Mouse (Mus musculus) liver, embryonic 14.5 days (tissue): ENCODE data around the gene Dpf2. TPM values are rescaled to one million over a fixed set of nuclear protein-coding genes. Genes with fewer than 3 reads are reported as not detected.
"Not testable (repeated sequence)": the region's sequence is repeated elsewhere in the genome, so short reads cannot be mapped to it uniquely, and the experiment has no call there.

Experiments
- ATAC-seq: fragments of 200-750 bp; cut with Nextera tagmentation; 2 replicates; pipeline ENCODE4 v1.8.0; 2017; ENCODE audit warnings: moderate number of reproducible peaks, mild to moderate bottlenecking, moderate library complexity; ENCODE audit not compliant: insufficient read depth
- DNase-seq, 3 experiments: peaks; one replicate each; pipeline ENCODE4 v3.0.0-alpha.2; 2012 to 2013; ENCODE audit warnings: low read depth in 3 of 3, low spot score in 3 of 3
- H3K27ac ChIP-seq: fragments of 300-500 bp; sonication (generic); 2 replicates; pipeline ENCODE4 v1.5.1; 2014; ENCODE audit warnings: moderate library complexity, mild to moderate bottlenecking, control low read depth, inconsistent platforms
- H3K27me3 ChIP-seq: fragments of 300-500 bp; sonication (generic); 2 replicates; pipeline ENCODE4 v1.6.1; 2014; ENCODE audit warnings: mild to moderate bottlenecking, low read length, moderate library complexity; ENCODE audit not compliant: control insufficient read depth, insufficient read depth
- H3K36me3 ChIP-seq: fragments of 300-500 bp; sonication (generic); replicated peaks from 2 replicates; pipeline ENCODE4 v1.6.1; 2014; ENCODE audit warnings: low read depth; ENCODE audit not compliant: control insufficient read depth, insufficient read depth
- H3K4me1 ChIP-seq, 2 experiments: fragments of 200-500 bp in 1 of 2; fragments of 300-500 bp in 1 of 2; sonication (generic) in 1 of 2; replicated peaks; 2 replicates each; pipeline ENCODE4 v1.6.1; 2012 to 2014; ENCODE audit warnings: antibody characterized with exemption in 1 of 2, inconsistent platforms in 1 of 2, low read length in 1 of 2; ENCODE audit not compliant: control insufficient read depth in 2 of 2, insufficient read depth in 2 of 2
- H3K4me2 ChIP-seq: fragments of 300-500 bp; sonication (generic); 2 replicates; pipeline ENCODE4 v1.6.1; 2014; ENCODE audit warnings: low read depth, mild to moderate bottlenecking, control low read depth, moderate library complexity
- H3K4me3 ChIP-seq, 2 experiments: fragments of 200-500 bp in 1 of 2; fragments of 300-500 bp in 1 of 2; sonication (generic) in 1 of 2; 2 replicates each; pipeline ENCODE4 v1.5.1; 2012 to 2014; ENCODE audit warnings: low read depth in 2 of 2, low read length in 2 of 2, mild to moderate bottlenecking in 2 of 2, control low read depth in 1 of 2, inconsistent platforms in 1 of 2, moderate library complexity in 1 of 2; ENCODE audit not compliant: insufficient read depth in 1 of 2
- H3K9ac ChIP-seq: fragments of 300-500 bp; sonication (generic); replicated peaks from 2 replicates; pipeline ENCODE4 v1.6.1; 2014; ENCODE audit warnings: mild to moderate bottlenecking, control low read depth, moderate library complexity
- H3K9me3 ChIP-seq: fragments of 300-500 bp; sonication (generic); 2 replicates; pipeline ENCODE4 v1.6.1; 2016; ENCODE audit warnings: low read length, mixed read lengths; ENCODE audit not compliant: control insufficient read depth
- CTCF ChIP-seq: IDR thresholded peaks from 2 replicates; pipeline ENCODE4 v1.5.1; 2016; ENCODE audit warnings: antibody characterized with exemption, low read depth, control low read depth
- EP300 ChIP-seq: IDR thresholded peaks from 2 replicates; pipeline ENCODE4 v1.6.1; 2016; ENCODE audit warnings: antibody characterized with exemption, low read depth
- WGBS: fragments of 180-500 bp; shearing (Covaris S2); extraction: QIAGEN DNeasy Blood & Tissue Kit; methylation state at CpG from one replicate; pipeline ENCODE4 v1.1.7; 2014; ENCODE audit not compliant: insufficient replicate concordance; 5-methylcytosine and 5-hydroxymethylcytosine counted together
- polyA plus RNA-seq, 2 experiments: library from polyadenylated mRNA; depleted of rRNA in 1 of 2; stranded (reverse) in 1 of 2; unstranded in 1 of 2; fragments of >200 nt; fragmentation: Nextera tagmentation in 1 of 2; extraction: Ambion mirVana in 1 of 2; gene quantifications; 2 replicates each; pipeline versions ENCODE4 v1.2.1 to v1.2.3; 2012 to 2014

Gene Dpf2
- polyA plus RNA-seq, 2 experiments = 35.3 to 45.1 TPM

DNA sequence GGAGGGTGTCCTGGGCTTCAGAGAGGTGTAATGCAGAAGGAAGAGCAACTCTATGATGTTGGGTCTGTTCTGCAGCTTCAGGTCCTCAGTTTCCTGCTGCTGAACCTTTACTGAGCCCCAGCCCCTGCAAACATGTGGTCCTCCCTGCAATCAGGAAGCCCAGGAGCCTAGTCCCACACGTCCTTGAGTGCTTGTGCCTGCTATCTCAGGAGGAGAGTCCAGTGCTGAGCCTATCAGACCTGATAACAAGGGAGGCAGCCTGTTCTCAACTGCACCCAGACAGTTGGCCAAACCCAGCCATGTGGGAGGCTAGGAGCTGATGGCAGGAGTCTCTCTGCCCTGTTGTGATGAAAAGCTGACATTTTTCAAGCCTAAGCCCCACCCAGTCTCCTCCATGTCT, 28.9 kb downstream of the Dpf2 start:
- no peak overlapping the region for H3K9ac ChIP-seq
- no peak overlapping the region for H3K4me3 ChIP-seq
- DNase-seq (peak; percentile 53 to 55 (median 54)), ATAC-seq (peak; percentile 91)
- peak overlapping the region; percentile 23; the same call in 1 of the 2 replicates for H3K4me2 ChIP-seq
- peaks cover 19 to 24% of the 10 kb centered on the region in 2 experiments for H3K4me1 ChIP-seq
- H3K36me3 ChIP-seq = no peaks in the 10 kb centered on the region
- H3K27me3 ChIP-seq = no peaks in the 10 kb centered on the region
- peak overlapping the region; percentile 63 for H3K27ac ChIP-seq
- no peaks in the 10 kb centered on the region for H3K9me3 ChIP-seq
- 8% methylated on average over 1 of the region's 1 CpGs for WGBS
- TF ChIP-seq CTCF (no peak), EP300 (peak; percentile 86)

DNA sequence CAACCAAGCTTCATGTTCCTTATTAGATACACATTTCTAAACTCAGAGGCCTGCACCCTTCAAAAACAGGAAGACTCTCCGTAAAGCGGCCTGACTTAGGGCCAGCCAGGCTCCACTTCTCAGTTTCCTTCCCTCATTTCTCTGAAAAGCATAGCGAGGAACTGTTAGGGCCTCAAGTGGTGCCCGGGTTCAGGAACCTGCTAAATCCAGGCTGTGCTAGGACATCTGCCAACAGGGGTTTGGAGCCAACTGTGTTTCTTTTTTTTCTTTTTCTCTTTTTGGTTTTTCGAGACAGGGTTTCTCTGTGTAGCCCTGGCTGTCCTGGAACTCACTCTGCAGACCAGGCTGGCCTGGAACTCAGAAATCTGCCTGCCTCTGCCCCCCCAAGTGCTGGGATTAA, 30.7 kb downstream of the Dpf2 start:
- ATAC-seq, H3K4me2 ChIP-seq, DNase-seq, H3K4me3 ChIP-seq, H3K9ac ChIP-seq, H3K9me3 ChIP-seq, H3K36me3 ChIP-seq, H3K27ac ChIP-seq, H3K27me3 ChIP-seq: not testable (repeated sequence)
- H3K4me1 ChIP-seq = peaks cover 19 to 31% of the 10 kb centered on the region in 2 experiments
- WGBS = 48% methylated on average over 5 of the region's 5 CpGs

DNA sequence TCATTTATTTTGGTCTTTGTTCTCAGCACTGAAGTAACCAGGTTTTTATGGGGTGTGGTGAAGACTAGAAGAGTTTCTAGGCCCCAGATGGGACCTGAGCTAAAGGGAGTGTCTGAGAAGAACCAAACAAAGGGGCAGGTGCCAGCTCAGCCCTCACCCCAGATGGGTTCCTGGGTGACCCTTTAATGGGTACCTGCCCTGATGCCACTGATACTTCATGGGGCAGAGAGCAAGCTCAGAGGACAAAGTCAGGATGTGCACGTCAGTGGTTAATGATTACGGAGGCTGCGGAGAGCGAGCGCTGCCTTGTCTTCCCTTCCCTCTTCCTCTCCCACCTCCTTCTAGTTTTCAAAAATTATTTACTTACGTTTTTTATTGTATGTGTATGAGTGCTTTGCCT, 31.7 kb downstream of the Dpf2 start:
- no peak overlapping the region for H3K4me2 ChIP-seq
- TF ChIP-seq CTCF (no peak), EP300 (no peak)
- 81% methylated on average over 6 of the region's 6 CpGs for WGBS
- no peak overlapping the region for H3K9ac ChIP-seq
- DNase-seq (no peak), ATAC-seq (no peak)
- peaks cover 19 to 31% of the 10 kb centered on the region in 2 experiments for H3K4me1 ChIP-seq
- no peaks in the 10 kb centered on the region for H3K9me3 ChIP-seq
- no peaks in the 10 kb centered on the region for H3K27me3 ChIP-seq
- H3K27ac ChIP-seq = no peak overlapping the region
- H3K36me3 ChIP-seq = no peaks in the 10 kb centered on the region
- no peak overlapping the region for H3K4me3 ChIP-seq

DNA sequence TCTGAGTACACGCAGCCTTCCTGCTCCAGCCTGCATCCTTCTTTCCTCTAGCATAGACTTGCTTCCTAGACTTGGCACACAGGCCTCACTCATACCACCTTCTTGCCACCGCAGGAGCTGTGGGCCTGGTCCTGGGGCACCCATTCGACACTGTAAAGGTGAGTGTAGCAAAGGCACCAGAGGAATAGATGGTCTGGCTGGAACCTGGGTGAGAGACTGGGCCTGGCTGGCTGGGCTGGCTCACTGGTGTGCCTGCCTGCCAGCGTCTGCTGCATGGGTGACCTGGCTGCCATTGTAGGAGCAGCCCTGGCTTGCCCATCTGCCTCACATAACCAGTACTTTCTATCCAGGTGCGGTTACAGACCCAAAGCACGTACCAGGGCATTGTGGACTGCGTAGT, 33.1 kb downstream of the Dpf2 start:
- H3K4me3 ChIP-seq = no peak overlapping the region
- no peak overlapping the region for H3K9ac ChIP-seq
- no peaks in the 10 kb centered on the region for H3K9me3 ChIP-seq
- H3K4me1 ChIP-seq = peaks cover 23 to 30% of the 10 kb centered on the region in 2 experiments
- ATAC-seq = no peak
- TF ChIP-seq CTCF (no peak), EP300 (no peak)
- no peaks in the 10 kb centered on the region for H3K27me3 ChIP-seq
- WGBS = 84% methylated on average over 7 of the region's 7 CpGs
- H3K4me2 ChIP-seq = no peak overlapping the region
- H3K36me3 ChIP-seq = no peaks in the 10 kb centered on the region
- no peak overlapping the region for H3K27ac ChIP-seq
- DNase-seq = no peak

DNA sequence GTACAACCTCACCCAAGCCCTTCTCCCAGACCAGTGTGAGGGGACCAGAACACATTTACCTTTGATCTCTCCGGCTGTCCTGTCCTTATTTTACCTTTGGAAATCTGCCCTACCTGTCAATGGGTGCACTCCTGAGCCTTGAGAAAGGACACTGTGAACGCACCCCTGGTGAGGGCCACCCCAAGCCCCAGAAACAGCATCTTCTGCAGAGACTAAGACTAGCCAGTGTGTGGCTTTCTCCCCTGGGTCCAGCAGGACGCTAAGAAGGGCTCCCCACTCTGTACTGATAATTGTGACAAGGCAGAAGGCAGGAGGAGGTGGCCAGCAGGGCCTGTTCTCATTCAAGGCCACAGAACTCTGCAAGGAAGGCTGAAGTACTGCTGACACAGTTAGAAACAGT, 33.9 kb downstream of the Dpf2 start:
- no peak overlapping the region for H3K27ac ChIP-seq
- H3K4me3 ChIP-seq = peak overlapping the region; percentile 35 to 38; a peak in 1 of 4 replicates
- no peak for ATAC-seq
- 60% methylated on average over 3 of the region's 3 CpGs for WGBS
- no peak for DNase-seq
- H3K36me3 ChIP-seq = no peaks in the 10 kb centered on the region
- TF ChIP-seq CTCF (no peak), EP300 (no peak)
- peaks cover 16 to 28% of the 10 kb centered on the region in 2 experiments for H3K4me1 ChIP-seq
- H3K4me2 ChIP-seq = peak overlapping the region; percentile 32
- H3K9me3 ChIP-seq = no peaks in the 10 kb centered on the region
- H3K27me3 ChIP-seq = no peaks in the 10 kb centered on the region
- no peak overlapping the region for H3K9ac ChIP-seq
